Mouse (Mus musculus) bone marrow macrophage, adult 2 months (primary cell): ENCODE results near the gene Tmem104. TPM values are rescaled to one million over a fixed set of nuclear protein-coding genes. Genes with fewer than 3 reads are reported as not detected.
A peak's percentile ranks its signal among the peaks of the same experiment; 100 is the strongest.

Experiments used
- H3K27ac ChIP-seq: 2 replicates; pipeline ENCODE4 v1.5.1; 2012; ENCODE audit warnings: low read depth, low read length; ENCODE audit not compliant: insufficient read depth
- H3K4me1 ChIP-seq: 2 replicates; pipeline ENCODE4 v1.6.1; 2012; ENCODE audit warnings: low read length; ENCODE audit not compliant: control insufficient read depth, insufficient read depth
- H3K4me3 ChIP-seq: 2 replicates; pipeline ENCODE4 v1.5.1; 2012; ENCODE audit warnings: mild to moderate bottlenecking, low read length, moderate library complexity; ENCODE audit not compliant: insufficient read depth
- CTCF ChIP-seq: IDR thresholded peaks from 2 replicates; pipeline ENCODE4 v1.5.1; 2012; ENCODE audit warnings: low read depth, mild to moderate bottlenecking, low read length, moderate library complexity
- POLR2A ChIP-seq: IDR thresholded peaks from 2 replicates; pipeline ENCODE4 v1.6.1; 2012; ENCODE audit warnings: mild to moderate bottlenecking, low read depth, low read length, borderline replicate concordance
- polyA plus RNA-seq: library from polyadenylated mRNA; stranded (reverse); fragments of >200 nt; gene quantifications from 2 replicates; pipeline ENCODE4 v1.2.4, GENCODE M21; 2012; ENCODE audit not compliant: missing spikeins, insufficient read depth, insufficient read length

Gene Tmem104
- polyA plus RNA-seq, 1 experiment: 42.7 TPM

DNA sequence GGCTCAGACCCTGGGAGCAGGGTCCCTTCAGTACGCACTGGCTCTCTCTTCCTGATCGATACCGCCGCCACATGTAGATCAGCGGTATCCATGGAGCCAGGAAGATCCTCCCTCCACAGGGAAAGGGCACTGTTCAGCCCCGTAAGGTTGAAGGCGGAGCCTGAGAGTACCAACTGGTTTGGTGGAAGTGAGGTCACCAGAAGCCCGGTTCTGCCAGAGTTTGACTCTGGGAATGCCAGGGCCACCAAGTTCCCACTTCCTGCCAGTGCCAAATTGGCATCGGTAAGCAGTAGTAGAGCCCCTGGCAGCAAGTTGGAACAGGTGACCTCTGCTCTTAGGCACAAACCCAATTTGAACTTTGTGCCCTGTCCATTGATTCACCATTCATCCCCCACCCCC is 22.3 kb upstream of the Tmem104 start:
- Histone ChIP-seq H3K4me1 (peaks cover 32% of the 10 kb centered on the region), H3K27ac (peak overlapping the region; percentile 14), H3K4me3 (peak overlapping the region; percentile 90)
- TF ChIP-seq POLR2A (no peak), CTCF (no peak)

DNA sequence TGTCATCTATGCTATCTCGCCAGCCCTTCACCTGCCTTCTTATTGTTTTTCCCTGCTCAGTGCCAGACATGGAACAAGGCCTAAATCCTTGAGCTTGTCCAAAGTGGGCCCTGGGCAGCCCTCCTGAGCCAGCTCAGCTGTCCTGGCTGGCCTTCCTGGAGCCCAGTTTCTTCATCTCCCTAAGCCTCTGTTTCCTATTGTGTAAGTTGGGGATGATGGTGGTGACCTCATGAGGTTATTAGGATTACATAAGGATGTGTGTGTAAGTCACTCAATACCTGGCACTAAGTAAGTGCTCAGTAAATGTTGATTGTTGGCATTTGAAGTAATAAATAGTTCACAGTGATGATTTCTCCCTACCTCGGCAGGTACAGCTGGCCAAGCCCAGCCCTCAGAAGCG is 20.5 kb upstream of the Tmem104 start:
- Histone ChIP-seq H3K4me3 (no peak overlapping the region), H3K27ac (no peak overlapping the region), H3K4me1 (peaks cover 24% of the 10 kb centered on the region)
- no peak for TF ChIP-seq CTCF
- no peak for TF ChIP-seq POLR2A

GRCm38 (mm10) chr11:115167631-115168249 is 19.5 kb upstream of the Tmem104 start:
- Histone ChIP-seq H3K27ac (no peak overlapping the region), H3K4me3 (no peak overlapping the region), H3K4me1 (peaks cover 24% of the 10 kb centered on the region)
- TF ChIP-seq POLR2A: no peak
- TF ChIP-seq CTCF: no peak

DNA sequence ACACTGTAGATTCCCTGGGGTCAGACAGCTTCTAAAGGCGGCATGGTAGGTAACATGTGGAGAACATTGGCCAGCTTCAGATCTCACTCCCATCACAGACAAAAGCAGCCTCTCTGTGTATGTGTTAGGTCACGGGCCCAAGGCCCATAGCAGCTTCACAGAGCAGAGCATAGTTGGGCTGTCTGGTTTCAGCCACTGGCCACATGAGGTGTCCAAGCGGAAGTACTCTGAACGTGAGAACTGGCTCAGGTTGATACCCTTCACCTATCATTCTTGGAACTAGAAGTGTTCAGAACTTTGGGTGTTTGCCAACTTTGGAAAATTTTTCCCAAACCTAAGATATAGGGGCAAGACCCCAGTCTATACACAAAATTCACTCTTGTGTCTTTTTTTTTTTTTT is 17.9 kb upstream of the Tmem104 start:
- no peak overlapping the region for H3K4me3 ChIP-seq
- no peak overlapping the region for H3K27ac ChIP-seq
- TF ChIP-seq POLR2A (no peak), CTCF (no peak)
- peaks cover 35% of the 10 kb centered on the region for H3K4me1 ChIP-seq

DNA sequence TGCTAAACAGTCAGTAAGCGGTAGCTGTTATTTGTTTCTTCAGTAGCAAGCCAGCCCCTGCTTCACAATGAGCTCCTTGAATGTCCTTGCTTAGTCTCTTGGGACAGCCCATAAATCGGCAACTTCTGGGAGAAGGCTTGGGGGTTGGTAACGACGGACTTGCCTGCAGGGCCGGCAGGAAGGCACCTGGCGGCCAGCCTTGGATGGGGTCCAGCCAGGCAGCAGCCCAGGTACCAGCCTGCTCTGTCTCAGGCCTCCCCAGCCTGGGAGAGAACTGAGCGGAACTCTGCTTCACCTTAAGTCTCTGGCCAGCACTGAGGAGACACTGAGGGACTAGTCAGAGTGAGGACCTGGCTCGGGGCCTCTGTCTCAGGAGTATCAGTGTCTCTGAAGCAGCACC is 16.2 kb upstream of the Tmem104 start:
- peaks cover 26% of the 10 kb centered on the region for H3K4me1 ChIP-seq
- TF ChIP-seq POLR2A: no peak
- TF ChIP-seq CTCF: no peak
- H3K4me3 ChIP-seq: no peak overlapping the region
- H3K27ac ChIP-seq: no peak overlapping the region

GRCm38 (mm10) chr11:115172825-115173287 is 14.4 kb upstream of the Tmem104 start:
- Histone ChIP-seq H3K27ac (no peak overlapping the region), H3K4me3 (no peak overlapping the region), H3K4me1 (peaks cover 20% of the 10 kb centered on the region)
- TF ChIP-seq POLR2A: no peak
- TF ChIP-seq CTCF: no peak

GRCm38 (mm10) chr11:115173549-115174339 is 13.5 kb upstream of the Tmem104 start:
- peaks cover 20% of the 10 kb centered on the region for H3K4me1 ChIP-seq
- no peak overlapping the region for H3K27ac ChIP-seq
- TF ChIP-seq POLR2A: no peak
- no peak for TF ChIP-seq CTCF
- no peak overlapping the region for H3K4me3 ChIP-seq

- Histone ChIP-seq H3K27ac (no peak overlapping the region), H3K4me3 (no peak overlapping the region), H3K4me1 (peaks cover 20% of the 10 kb centered on the region)
- no peak for TF ChIP-seq POLR2A
Observed at GRCm38 (mm10) chr11:115176399-115177190, 10.7 kb upstream of the Tmem104 start.

DNA sequence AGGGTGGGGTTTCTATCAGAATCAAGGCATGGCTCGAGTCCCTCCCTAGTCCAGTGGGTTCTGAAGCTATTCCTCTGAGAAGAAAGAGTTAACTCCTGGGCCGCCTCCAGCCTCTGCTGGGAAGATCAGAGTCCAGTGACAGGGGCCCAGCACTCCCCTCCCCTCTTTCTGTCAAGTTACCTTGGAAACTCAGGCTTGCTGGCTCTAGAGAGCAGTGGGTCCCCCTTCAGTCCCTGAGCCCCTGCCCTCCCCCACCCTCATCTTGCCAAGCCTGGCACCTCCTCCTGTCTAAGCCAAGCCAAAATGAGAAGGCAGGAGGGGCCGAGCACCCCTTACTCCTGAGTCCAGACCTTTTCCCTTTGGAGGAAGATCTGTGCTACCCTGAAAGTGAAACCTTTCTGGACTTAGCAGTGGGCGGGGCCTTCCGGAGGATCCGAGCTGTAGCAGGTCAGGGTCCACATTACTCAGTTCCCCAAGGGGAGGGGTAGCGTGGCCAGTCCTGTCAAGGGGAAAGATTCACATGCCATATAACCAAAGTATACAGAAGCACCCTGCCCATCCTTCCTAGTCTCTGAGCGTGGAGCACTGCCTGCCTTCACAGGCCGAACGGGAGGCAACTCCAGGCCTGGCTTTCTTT is 9.6 kb upstream of the Tmem104 start:
- Histone ChIP-seq H3K4me1 (peaks cover 12% of the 10 kb centered on the region), H3K4me3 (no peak overlapping the region), H3K27ac (no peak overlapping the region)
- no peak for TF ChIP-seq POLR2A
- TF ChIP-seq CTCF: no peak
